Mouse (Mus musculus): ENCODE results near the gene Gpr83. TPM values are rescaled to one million over a fixed set of nuclear protein-coding genes. Genes with fewer than 3 reads are reported as not detected.

Gene Gpr83
- polyA plus RNA-seq, 1 experiment from 2014 or later = 0.26 TPM

DNA sequence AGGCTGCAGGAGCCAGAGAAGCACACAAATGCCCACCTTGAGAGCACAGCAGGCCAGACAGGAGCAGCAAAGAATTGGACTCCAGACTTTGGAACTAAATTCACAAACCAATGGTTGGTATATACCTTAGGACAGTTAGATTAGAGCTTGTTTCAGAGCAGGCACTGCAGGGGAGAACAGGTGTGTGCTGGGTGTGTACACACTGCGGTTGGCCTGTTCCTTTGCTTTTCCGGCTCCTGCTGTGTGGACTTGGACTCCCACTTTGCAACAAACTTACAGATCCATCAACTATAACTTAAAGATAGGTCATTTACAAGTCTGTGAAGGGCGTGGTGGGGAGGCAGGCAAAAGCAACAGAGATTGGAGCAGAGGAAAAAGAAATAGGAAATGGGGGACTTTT is 1.2 kb upstream of the Gpr83 start:
- no peaks in the 10 kb centered on the region for H3K36me3 ChIP-seq (ENCODE audit: control insufficient read depth, insufficient read depth, low read length)
- no peak overlapping the region for H3K4me2 ChIP-seq
- H3K27me3 ChIP-seq (ENCODE audit: control insufficient read depth, insufficient read depth, low read length) = peaks cover 24% of the 10 kb centered on the region
- H3K27ac ChIP-seq (ENCODE audit: low read depth, low read length) = no peak overlapping the region
- no peaks in the 10 kb centered on the region for H3K9me3 ChIP-seq (ENCODE audit: control insufficient read depth, low read length)
- ATAC-seq (ENCODE audit: low FRiP score) (no peak), DNase-seq (ENCODE audit: low spot score, missing footprints) (no peak)
- no peak overlapping the region for H3K9ac ChIP-seq (ENCODE audit: low read length)
- WGBS = 82% methylated on average over 3 of the region's 3 CpGs
- no peak overlapping the region for H3K4me3 ChIP-seq (ENCODE audit: low read depth, low read length)
- H3K4me1 ChIP-seq (ENCODE audit: control insufficient read depth, insufficient read depth, low read length) = peaks cover 7% of the 10 kb centered on the region; the same call in 1 of the 2 replicates

DNA sequence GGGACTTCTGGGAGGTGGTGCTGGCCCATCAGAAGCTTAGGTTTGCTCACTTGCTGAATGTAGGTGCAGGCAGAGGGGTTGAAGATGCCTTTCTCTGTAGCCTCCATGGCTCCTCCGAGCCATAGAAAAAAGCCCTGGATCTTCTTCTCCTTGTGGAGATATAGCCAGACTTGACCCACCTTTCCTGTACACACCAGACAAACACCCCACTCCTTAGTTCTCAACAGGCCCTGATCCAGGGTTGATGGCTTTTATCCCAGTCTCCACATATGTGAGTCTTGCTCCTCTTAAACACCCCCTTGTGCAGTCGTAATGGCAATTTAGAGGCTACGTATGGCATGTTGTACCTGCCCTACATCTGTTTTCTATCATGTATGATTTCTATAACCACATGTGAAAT is 3.1 kb downstream of the Gpr83 start:
- Histone ChIP-seq H3K9ac (ENCODE audit: low read length) (no peak overlapping the region), H3K4me3 (ENCODE audit: low read depth, low read length) (no peak overlapping the region), H3K4me2 (no peak overlapping the region), H3K36me3 (ENCODE audit: control insufficient read depth, insufficient read depth, low read length) (no peaks in the 10 kb centered on the region), H3K27ac (ENCODE audit: low read depth, low read length) (no peak overlapping the region), H3K9me3 (ENCODE audit: control insufficient read depth, low read length) (no peaks in the 10 kb centered on the region), H3K4me1 (ENCODE audit: control insufficient read depth, insufficient read depth, low read length) (peaks cover 7% of the 10 kb centered on the region; the same call in 1 of the 2 replicates), H3K27me3 (ENCODE audit: control insufficient read depth, insufficient read depth, low read length) (peaks cover 24% of the 10 kb centered on the region)
- ATAC-seq (ENCODE audit: low FRiP score) (no peak), DNase-seq (ENCODE audit: low spot score, missing footprints) (no peak)
- 90% methylated on average over 3 of the region's 3 CpGs for WGBS

DNA sequence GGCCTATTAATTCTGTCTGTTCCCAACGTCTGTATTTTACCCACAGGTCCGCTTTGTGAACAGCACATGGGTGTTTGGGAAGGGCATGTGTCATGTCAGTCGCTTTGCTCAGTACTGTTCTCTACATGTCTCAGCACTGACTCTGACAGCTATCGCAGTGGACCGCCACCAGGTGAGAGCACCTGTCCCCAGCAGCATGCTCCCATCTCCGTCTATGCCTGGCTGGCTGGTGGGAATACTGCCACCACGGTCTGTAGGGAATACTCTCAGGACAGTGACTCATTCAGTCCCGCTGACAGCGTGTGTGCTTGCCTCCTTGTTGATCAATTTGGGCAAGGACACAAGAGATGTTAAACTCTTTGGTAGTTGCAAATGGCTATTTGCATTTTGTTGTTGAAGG is 4.7 kb downstream of the Gpr83 start:
- ATAC-seq (ENCODE audit: low FRiP score) (no peak), DNase-seq (ENCODE audit: low spot score, missing footprints) (no peak)
- 82% methylated on average over 9 of the region's 9 CpGs for WGBS
- Histone ChIP-seq H3K27ac (ENCODE audit: low read depth, low read length) (no peak overlapping the region), H3K36me3 (ENCODE audit: control insufficient read depth, insufficient read depth, low read length) (no peaks in the 10 kb centered on the region), H3K9me3 (ENCODE audit: control insufficient read depth, low read length) (no peaks in the 10 kb centered on the region), H3K9ac (ENCODE audit: low read length) (no peak overlapping the region), H3K4me3 (ENCODE audit: low read depth, low read length) (no peak overlapping the region), H3K27me3 (ENCODE audit: control insufficient read depth, insufficient read depth, low read length) (peaks cover 10% of the 10 kb centered on the region), H3K4me2 (no peak overlapping the region), H3K4me1 (ENCODE audit: control insufficient read depth, insufficient read depth, low read length) (peaks cover 5% of the 10 kb centered on the region; the same call in 1 of the 2 replicates)

DNA sequence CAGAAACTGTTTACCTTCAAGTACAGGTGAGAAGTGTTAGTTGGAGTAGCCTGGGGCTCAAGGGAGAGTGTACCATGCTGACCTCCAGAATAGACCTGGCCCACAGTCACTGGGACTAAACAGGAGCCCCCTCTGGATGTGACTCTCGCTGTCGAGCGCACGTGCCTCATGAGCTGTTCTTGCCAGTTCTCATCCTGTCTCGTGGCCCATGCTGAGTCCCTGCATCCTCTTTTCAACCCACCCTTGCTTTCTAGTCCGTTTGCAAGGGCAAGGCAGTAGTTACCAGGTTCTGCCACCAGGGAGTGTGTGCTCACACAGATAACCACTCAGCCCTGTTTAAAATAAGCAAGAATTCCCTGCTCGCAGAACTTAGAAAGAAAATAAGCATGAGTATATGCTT is 6.9 kb downstream of the Gpr83 start:
- Histone ChIP-seq H3K4me1 (ENCODE audit: control insufficient read depth, insufficient read depth, low read length) (peaks cover 3% of the 10 kb centered on the region; the same call in 1 of the 2 replicates), H3K9me3 (ENCODE audit: control insufficient read depth, low read length) (no peaks in the 10 kb centered on the region), H3K9ac (ENCODE audit: low read length) (no peak overlapping the region), H3K27ac (ENCODE audit: low read depth, low read length) (no peak overlapping the region), H3K4me2 (no peak overlapping the region), H3K36me3 (ENCODE audit: control insufficient read depth, insufficient read depth, low read length) (no peaks in the 10 kb centered on the region), H3K4me3 (ENCODE audit: low read depth, low read length) (no peak overlapping the region), H3K27me3 (ENCODE audit: control insufficient read depth, insufficient read depth, low read length) (no peaks in the 10 kb centered on the region)
- WGBS = 34% methylated on average over 7 of the region's 7 CpGs
- DNase-seq (ENCODE audit: low spot score, missing footprints) = peak; percentile 92
- ATAC-seq (ENCODE audit: low FRiP score) = peak; percentile 45; the same call in 1 of the 2 replicates

DNA sequence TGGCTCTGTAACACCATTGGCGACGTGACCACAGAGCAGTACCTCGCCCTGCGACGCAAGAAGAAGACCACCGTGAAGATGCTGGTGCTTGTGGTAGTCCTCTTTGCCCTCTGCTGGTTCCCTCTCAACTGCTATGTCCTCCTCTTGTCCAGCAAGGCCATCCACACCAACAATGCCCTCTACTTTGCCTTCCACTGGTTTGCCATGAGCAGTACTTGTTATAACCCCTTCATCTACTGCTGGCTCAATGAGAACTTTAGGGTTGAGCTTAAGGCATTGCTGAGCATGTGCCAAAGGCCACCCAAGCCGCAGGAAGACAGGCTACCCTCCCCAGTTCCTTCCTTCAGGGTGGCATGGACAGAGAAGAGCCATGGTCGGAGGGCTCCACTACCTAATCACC is 8.3 kb downstream of the Gpr83 start:
- peaks cover 10% of the 10 kb centered on the region; the same call in 1 of the 2 replicates for H3K4me1 ChIP-seq (ENCODE audit: control insufficient read depth, insufficient read depth, low read length)
- no peak overlapping the region for H3K4me3 ChIP-seq (ENCODE audit: low read depth, low read length)
- no peaks in the 10 kb centered on the region for H3K36me3 ChIP-seq (ENCODE audit: control insufficient read depth, insufficient read depth, low read length)
- no peak overlapping the region for H3K9ac ChIP-seq (ENCODE audit: low read length)
- H3K27ac ChIP-seq (ENCODE audit: low read depth, low read length) = no peak overlapping the region
- ATAC-seq (ENCODE audit: low FRiP score) (no peak), DNase-seq (ENCODE audit: low spot score, missing footprints) (no peak)
- no peak overlapping the region for H3K4me2 ChIP-seq
- 94% methylated on average over 8 of the region's 8 CpGs for WGBS
- no peaks in the 10 kb centered on the region for H3K9me3 ChIP-seq (ENCODE audit: control insufficient read depth, low read length)
- H3K27me3 ChIP-seq (ENCODE audit: control insufficient read depth, insufficient read depth, low read length) = no peaks in the 10 kb centered on the region

DNA sequence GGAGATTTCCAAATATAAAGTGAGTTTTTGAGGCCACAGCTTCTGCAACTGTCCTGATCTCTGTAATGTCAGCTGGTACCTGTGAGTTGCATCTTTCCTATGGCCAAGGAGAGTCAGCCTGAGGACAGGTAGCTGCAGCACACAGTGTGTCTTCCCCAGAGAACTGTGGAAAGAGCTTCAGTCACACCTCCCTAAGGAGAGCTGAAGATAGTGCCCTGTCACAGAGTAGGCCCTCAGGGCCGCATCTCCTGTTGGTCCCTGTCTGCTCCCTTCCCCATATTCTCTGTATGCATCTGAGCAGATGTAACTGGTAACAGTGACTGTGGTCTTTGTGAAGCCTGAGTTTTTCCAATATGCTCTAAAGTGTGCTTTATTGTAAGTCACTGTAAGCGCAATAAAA is 10.4 kb downstream of the Gpr83 start:
- no peak for DNase-seq (ENCODE audit: low spot score, missing footprints)
- Histone ChIP-seq H3K4me2 (no peak overlapping the region), H3K4me3 (ENCODE audit: low read depth, low read length) (no peak overlapping the region), H3K9me3 (ENCODE audit: control insufficient read depth, low read length) (no peaks in the 10 kb centered on the region), H3K4me1 (ENCODE audit: control insufficient read depth, insufficient read depth, low read length) (peaks cover 10% of the 10 kb centered on the region; the same call in 1 of the 2 replicates), H3K36me3 (ENCODE audit: control insufficient read depth, insufficient read depth, low read length) (no peaks in the 10 kb centered on the region), H3K27ac (ENCODE audit: low read depth, low read length) (no peak overlapping the region), H3K9ac (ENCODE audit: low read length) (no peak overlapping the region), H3K27me3 (ENCODE audit: control insufficient read depth, insufficient read depth, low read length) (no peaks in the 10 kb centered on the region)
- no peak for ATAC-seq (ENCODE audit: low FRiP score)
- 78% methylated on average over 2 of the region's 2 CpGs for WGBS

DNA sequence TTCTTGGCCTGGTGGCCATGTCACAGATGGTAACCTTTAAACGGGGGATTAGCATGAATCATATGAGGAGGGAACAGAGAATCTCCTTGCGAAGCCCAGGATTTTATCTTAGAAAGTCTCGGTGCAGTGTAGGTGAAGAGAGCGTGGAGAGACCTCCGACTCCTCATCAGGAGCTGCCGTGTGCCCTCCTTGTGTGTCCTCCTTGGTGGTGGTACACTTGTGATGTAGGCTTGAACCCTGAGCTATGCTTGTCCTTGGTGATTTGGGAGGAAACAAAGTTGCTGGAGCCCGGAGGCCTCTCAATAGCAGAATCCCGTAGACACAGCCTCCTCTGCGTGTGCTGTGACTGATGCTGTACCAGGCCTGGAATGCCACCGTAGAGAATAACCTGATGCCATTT is 10.8 kb downstream of the Gpr83 start:
- WGBS = 95% methylated on average over 10 of the region's 10 CpGs
- no peak overlapping the region for H3K4me3 ChIP-seq (ENCODE audit: low read depth, low read length)
- DNase-seq (ENCODE audit: low spot score, missing footprints) (no peak), ATAC-seq (ENCODE audit: low FRiP score) (no peak)
- H3K36me3 ChIP-seq (ENCODE audit: control insufficient read depth, insufficient read depth, low read length) = no peaks in the 10 kb centered on the region
- H3K27ac ChIP-seq (ENCODE audit: low read depth, low read length) = no peak overlapping the region
- H3K27me3 ChIP-seq (ENCODE audit: control insufficient read depth, insufficient read depth, low read length) = no peaks in the 10 kb centered on the region
- peaks cover 10% of the 10 kb centered on the region; the same call in 1 of the 2 replicates for H3K4me1 ChIP-seq (ENCODE audit: control insufficient read depth, insufficient read depth, low read length)
- no peak overlapping the region for H3K4me2 ChIP-seq
- H3K9ac ChIP-seq (ENCODE audit: low read length) = no peak overlapping the region
- H3K9me3 ChIP-seq (ENCODE audit: control insufficient read depth, low read length) = no peaks in the 10 kb centered on the region

DNA sequence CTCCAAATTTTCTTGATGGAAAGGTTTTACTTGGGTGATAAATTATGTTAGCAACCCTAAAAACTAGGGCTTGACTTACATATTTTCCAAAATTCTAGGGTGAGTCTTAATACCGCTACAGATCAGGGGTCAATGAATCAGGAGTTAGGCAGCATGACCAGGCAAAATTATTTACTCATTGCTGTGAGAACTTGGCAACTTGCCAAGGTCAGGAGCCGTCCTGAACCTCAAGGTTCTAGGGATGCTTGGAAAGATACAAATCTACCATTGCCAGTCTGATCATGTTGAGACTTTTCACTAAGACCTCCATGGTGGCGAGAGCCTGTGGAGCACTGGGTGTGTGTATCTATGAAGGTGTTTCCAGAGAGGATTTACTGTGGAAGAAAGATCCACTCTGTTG is 11.5 kb downstream of the Gpr83 start:
- Histone ChIP-seq H3K27me3 (ENCODE audit: control insufficient read depth, insufficient read depth, low read length) (no peaks in the 10 kb centered on the region), H3K36me3 (ENCODE audit: control insufficient read depth, insufficient read depth, low read length) (no peaks in the 10 kb centered on the region), H3K27ac (ENCODE audit: low read depth, low read length) (no peak overlapping the region), H3K9ac (ENCODE audit: low read length) (no peak overlapping the region), H3K4me2 (no peak overlapping the region), H3K9me3 (ENCODE audit: control insufficient read depth, low read length) (no peaks in the 10 kb centered on the region), H3K4me3 (ENCODE audit: low read depth, low read length) (no peak overlapping the region), H3K4me1 (ENCODE audit: control insufficient read depth, insufficient read depth, low read length) (peaks cover 10% of the 10 kb centered on the region; the same call in 1 of the 2 replicates)
- WGBS = 66% methylated on average over 3 of the region's 3 CpGs
- ATAC-seq (ENCODE audit: low FRiP score) (no peak), DNase-seq (ENCODE audit: low spot score, missing footprints) (no peak)

DNA sequence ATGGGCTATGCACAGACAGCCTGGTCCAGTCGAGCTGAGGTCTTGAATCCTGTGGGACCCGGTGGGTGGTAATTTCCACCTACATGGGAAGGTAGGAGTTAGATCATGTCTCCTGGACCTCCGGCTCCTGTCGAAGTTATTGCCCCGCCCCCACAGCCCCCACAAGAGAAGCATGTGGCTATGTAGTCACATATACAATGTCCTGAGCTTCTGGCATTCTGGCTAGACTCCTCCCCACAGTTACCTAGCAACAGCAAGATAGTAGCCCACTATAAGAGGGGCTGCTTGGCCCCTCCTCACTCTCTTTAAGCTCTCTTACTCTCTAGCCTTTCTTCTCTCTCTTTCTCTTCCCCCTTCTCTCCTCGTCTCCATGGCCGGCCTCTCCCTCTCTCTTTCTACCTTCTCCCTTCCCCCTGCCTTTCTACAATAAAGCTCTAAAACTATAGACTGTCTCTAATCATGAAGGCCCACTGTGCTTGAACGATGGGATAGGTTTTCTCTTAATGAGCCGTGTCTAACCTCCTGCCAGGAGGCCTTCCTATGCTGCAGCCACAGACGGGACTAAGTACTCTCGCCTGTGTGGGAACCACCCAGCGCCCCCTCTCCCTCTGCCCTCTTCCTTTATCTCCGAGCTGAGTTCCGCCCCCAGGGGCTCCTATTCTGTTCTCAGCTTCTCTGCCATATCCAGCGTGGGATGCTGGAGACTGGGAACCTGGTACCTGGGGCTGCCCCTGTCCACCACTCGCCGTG is 12.3 kb downstream of the Gpr83 start:
- Histone ChIP-seq H3K9me3 (ENCODE audit: control insufficient read depth, low read length) (no peaks in the 10 kb centered on the region), H3K27me3 (ENCODE audit: control insufficient read depth, insufficient read depth, low read length) (no peaks in the 10 kb centered on the region), H3K4me3 (ENCODE audit: low read depth, low read length) (no peak overlapping the region), H3K4me2 (no peak overlapping the region; the same call in 1 of the 2 replicates), H3K36me3 (ENCODE audit: control insufficient read depth, insufficient read depth, low read length) (no peaks in the 10 kb centered on the region), H3K4me1 (ENCODE audit: control insufficient read depth, insufficient read depth, low read length) (peaks cover 10% of the 10 kb centered on the region; the same call in 1 of the 2 replicates), H3K9ac (ENCODE audit: low read length) (no peak overlapping the region), H3K27ac (ENCODE audit: low read depth, low read length) (no peak overlapping the region)
- DNase-seq (ENCODE audit: low spot score, missing footprints) = peak; percentile 92
- ATAC-seq (ENCODE audit: low FRiP score) = peak; percentile 89
- 28% methylated on average over 17 of the region's 17 CpGs for WGBS
